Comparison of ENCODE assay signal across 20 mouse cellular contexts in genomic region chr7:80576626-80577025, GRCm38 (mm10). TPM values are rescaled to one million over a fixed set of nuclear protein-coding genes. Genes with fewer than 3 reads are reported as not detected.
DNase-seq lines count a peak whose midpoint lies in the region; ATAC-seq and TF ChIP-seq lines count a peak whose summit lies in the region.
"Had no signal": no experiment of that assay in that cellular context is flagged by ENCODE, and none has a peak within 500 bp of the region (broad histone marks: within the 10 kb centered on the region; RNA-seq: fewer than 3 reads in every experiment).

No protein-coding gene starts in this region.

- 63% methylated on average over 3 of the region's 3 CpGs for WGBS in heart, embryonic 14.5 days
- WGBS in heart, adult 2 months = 81% methylated on average over 3 of the region's 3 CpGs

- no peak overlapping the region for H3K27ac ChIP-seq in heart, embryonic 14.5 days (replicated peaks in 1 of 2; ENCODE audit: control insufficient read depth in 1 of 2, insufficient read depth in 1 of 2, low read depth in 2 of 2, low read length in 2 of 2)
- no peak overlapping the region for H3K27ac ChIP-seq in heart, adult 2 months
- H3K27ac ChIP-seq: forebrain, embryonic 13.5 days; gastrocnemius, adult 2 months; heart, embryonic 13.5 days; hindbrain, embryonic 12.5 days had no signal

- H3K4me3 ChIP-seq in heart, embryonic 14.5 days (ENCODE audit: control insufficient read depth in 1 of 2, insufficient read depth in 1 of 2, low read depth in 1 of 2, low read length in 2 of 2) = no peak overlapping the region
- H3K4me3 ChIP-seq in heart, adult 2 months = no peak overlapping the region
- H3K4me3 ChIP-seq: forebrain, embryonic 13.5 days; gastrocnemius, adult 2 months; heart, embryonic 13.5 days; hindbrain, embryonic 12.5 days had no signal

- TF ChIP-seq CTCF in heart, adult 2 months (IDR thresholded peaks at IDR 0.05) = no peak

- no peak for TF ChIP-seq EP300 in heart, adult 2 months (IDR thresholded peaks at IDR 0.05; ENCODE audit: insufficient read depth, low read depth, low read length)

- DNase-seq in heart, adult 2 months = no peak
- peak; percentile 57 for DNase-seq in thymus, postnatal 14 days
- no peak for DNase-seq in thymus, adult 18-20 months
- DNase-seq in T-cell, adult 2 months (ENCODE audit: low spot score) = peak; percentile 20
- peak; percentile 62 for DNase-seq in thymus, postnatal 4 days
- DNase-seq in MN1 (ENCODE audit: low spot score) = no peak
- DNase-seq: adrenal gland, postnatal 10 days; cerebellum, adult 11-12 months; cerebellum, adult 9-10 months; cerebellum, postnatal 25 days; gastrocnemius, adult 2 months; gastrocnemius, postnatal 25 days; heart, postnatal 10 days; heart, postnatal 4 days had no signal

- H3K27me3 ChIP-seq in heart, embryonic 14.5 days (ENCODE audit: control insufficient read depth, insufficient read depth, low read length) = peaks cover 3% of the 10 kb centered on the region; the same call in 1 of the 2 replicates
- H3K27me3 ChIP-seq in heart, adult 2 months (ENCODE audit: control insufficient read depth, insufficient read depth, low read length) = no peaks in the 10 kb centered on the region
- H3K27me3 ChIP-seq: forebrain, embryonic 13.5 days; hindbrain, embryonic 12.5 days had no signal

- H3K4me2 ChIP-seq in heart, embryonic 14.5 days (ENCODE audit: low read length) = no peak overlapping the region
- H3K4me2 ChIP-seq: forebrain, embryonic 13.5 days; heart, embryonic 13.5 days; hindbrain, embryonic 12.5 days had no signal

- no peak for TF ChIP-seq POLR2A in heart, adult 2 months (IDR thresholded peaks at IDR 0.05; ENCODE audit: insufficient read depth, low read depth, low read length)

- H3K9me3 ChIP-seq in heart, embryonic 14.5 days (ENCODE audit: control insufficient read depth, low read length) = no peaks in the 10 kb centered on the region
- H3K9me3 ChIP-seq: forebrain, embryonic 13.5 days; heart, embryonic 13.5 days; hindbrain, embryonic 12.5 days had no signal

- H3K4me1 ChIP-seq in heart, embryonic 14.5 days (ENCODE audit: control insufficient read depth in 2 of 2, insufficient read depth in 2 of 2, low read length in 2 of 2) = peaks cover 0 to 4% of the 10 kb centered on the region in 2 experiments; a peak in 1 of 4 replicates
- peaks cover 1% of the 10 kb centered on the region; the same call in 1 of the 2 replicates for H3K4me1 ChIP-seq in heart, adult 2 months (ENCODE audit: control insufficient read depth, insufficient read depth, low read length)
- H3K4me1 ChIP-seq: forebrain, embryonic 13.5 days; hindbrain, embryonic 12.5 days had no signal

- H3K79me2 ChIP-seq in heart, adult 2 months (replicated peaks; ENCODE audit: control insufficient read depth, insufficient read depth, low read length) = no peaks in the 10 kb centered on the region

- H3K36me3 ChIP-seq in heart, embryonic 14.5 days (ENCODE audit: control insufficient read depth, insufficient read depth, low read length) = no peaks in the 10 kb centered on the region
- no peaks in the 10 kb centered on the region for H3K36me3 ChIP-seq in heart, adult 2 months (ENCODE audit: control insufficient read depth, insufficient read depth, low read length)
- H3K36me3 ChIP-seq: heart, embryonic 13.5 days; hindbrain, embryonic 12.5 days had no signal

- ATAC-seq in heart, embryonic 14.5 days (ENCODE audit: insufficient number of reproducible peaks, insufficient read depth, low FRiP score, low read depth) = no peak
- ATAC-seq: forebrain, embryonic 13.5 days; hindbrain, embryonic 16.5 days; Patski had no signal

- intact Hi-C loops in heart, adult 2 months (cut with DNase I) = no loop called here

- H3K9ac ChIP-seq in heart, embryonic 14.5 days (ENCODE audit: low read length) = 0 out of 2 replicates have a peak overlapping the region, but pooled peaks have one; percentile 1
- H3K9ac ChIP-seq in heart, adult 2 months (ENCODE audit: low read depth, low read length) = no peak overlapping the region
- H3K9ac ChIP-seq: forebrain, embryonic 13.5 days; heart, embryonic 13.5 days; hindbrain, embryonic 12.5 days had no signal

RNA-seq across cellular contexts. Expression of gene Blm, which starts 41.7 kb away (rescaled TPM):
- polyA plus RNA-seq in heart, embryonic 14.5 days (2014; fragmentation: Nextera tagmentation; extraction: Ambion mirVana) = 16.3 and 16.5 TPM in 2 replicates
- total RNA-seq in heart, adult 2 months (2021) = 1 to 10 TPM in 1 of 2 experiments, under 1 TPM in 1; 0.91 to 1.3 TPM
- polyA plus RNA-seq in heart, adult 2 months (2012; rRNA removed) = 0.59 and 0.67 TPM in 2 replicates

Comparison
In these comparisons a context has a peak if more than half of its experiments do, and no peak if none do; other contexts are left out.
1. DNase-seq: peak in thymus, postnatal 14 days (single experiment), T-cell, adult 2 months (single experiment) and thymus, postnatal 4 days (single experiment); none in heart, adult 2 months (0 of 2), thymus, adult 18-20 months (0 of 2) and MN1 (single experiment).
2. RNA of gene Blm, which starts 41.7 kb away (polyA plus RNA-seq): 16.3 to 16.5 TPM in heart, embryonic 14.5 days; 0.59 to 0.67 TPM in heart, adult 2 months; every median in the first group is over 10 times any median in the second.